Mouse (Mus musculus) ES-E14 (cell line): Measurements from ENCODE around the gene Sirt2. TPM values are rescaled to one million over a fixed set of nuclear protein-coding genes. Genes with fewer than 3 reads are reported as not detected.

ENCODE experiments used
- DNase-seq: peaks from one replicate; pipeline ENCODE4 v3.0.0-alpha.2; 2013; ENCODE audit warnings: low read depth, low spot score
- H3K27ac ChIP-seq: 2 replicates; pipeline ENCODE4 v1.5.1; 2012; ENCODE audit warnings: low read depth, mild to moderate bottlenecking, low read length, moderate library complexity, mixed read lengths; ENCODE audit not compliant: poor library complexity, insufficient read depth, severe bottlenecking
- H3K36me3 ChIP-seq: 2 replicates; pipeline ENCODE4 v1.6.1; 2012; ENCODE audit warnings: mild to moderate bottlenecking, low read length, moderate library complexity, mixed read lengths; ENCODE audit not compliant: control insufficient read depth, poor library complexity, insufficient read depth, severe bottlenecking
- H3K4me1 ChIP-seq, 2 experiments: fragments of 150-350 bp in 1 of 2; sonication (generic) in 1 of 2; 2 replicates each; pipeline ENCODE4 v1.6.1; 2012; ENCODE audit warnings: low read length in 2 of 2, mild to moderate bottlenecking in 1 of 2, mixed read lengths in 1 of 2; ENCODE audit not compliant: control insufficient read depth in 2 of 2, insufficient read depth in 2 of 2, poor library complexity in 1 of 2
- H3K4me3 ChIP-seq, 2 experiments: fragments of 150-350 bp in 1 of 2; sonication (generic) in 1 of 2; 2 replicates each; pipeline ENCODE4 v1.5.1; 2012; ENCODE audit warnings: low read length in 2 of 2, low read depth in 1 of 2, mild to moderate bottlenecking in 1 of 2, mixed read lengths in 1 of 2; ENCODE audit not compliant: insufficient read depth in 1 of 2, poor library complexity in 1 of 2, severe bottlenecking in 1 of 2
- H3K9ac ChIP-seq: 2 replicates; pipeline ENCODE4 v1.6.1; 2012; ENCODE audit warnings: low read depth, mild to moderate bottlenecking, low read length, mixed read lengths; ENCODE audit not compliant: poor library complexity, insufficient read depth, severe bottlenecking
- H3K9me3 ChIP-seq: fragments of 150-350 bp; sonication (generic); 2 replicates; pipeline ENCODE4 v1.6.1; 2012; ENCODE audit warnings: low read depth, mild to moderate bottlenecking, low read length; ENCODE audit not compliant: control insufficient read depth, insufficient read depth
- CHD2 ChIP-seq: IDR thresholded peaks from 2 replicates; pipeline ENCODE4 v1.6.1; 2014; ENCODE audit warnings: mild to moderate bottlenecking, low read depth, low read length, inconsistent platforms
- HCFC1 ChIP-seq: IDR thresholded peaks from 2 replicates; pipeline ENCODE4 v1.6.1; 2012; ENCODE audit warnings: low read length, inconsistent platforms, borderline replicate concordance; ENCODE audit not compliant: insufficient read depth
- MAFK ChIP-seq: IDR thresholded peaks from 2 replicates; pipeline ENCODE4 v1.6.1; 2014; ENCODE audit warnings: mild to moderate bottlenecking, low read depth, low read length, inconsistent platforms; ENCODE audit not compliant: insufficient read depth
- ZC3H11A ChIP-seq: IDR thresholded peaks from 2 replicates; pipeline ENCODE4 v1.6.1; 2012; ENCODE audit warnings: low read depth, mild to moderate bottlenecking, inconsistent platforms, low read length, borderline replicate concordance
- ZNF384 ChIP-seq: IDR thresholded peaks from 2 replicates; pipeline ENCODE4 v1.6.1; 2012; ENCODE audit warnings: low read depth, low read length, inconsistent platforms
- in situ Hi-C, 2 experiments: fragments of 600-800 bp; cut with MboI; formaldehyde crosslinking; loops; one replicate each; pipeline ENCODE4 v1.15.1; 2025; ENCODE audit warnings: low sequenced_read_pairs in 2 of 2, inconsistent platforms in 1 of 2; ENCODE audit not compliant: unreplicated experiment in 2 of 2
- total RNA-seq: library from RNA; depleted of rRNA; stranded (reverse); fragments of 300-350 nt; gene quantifications from 2 replicates; pipeline ENCODE4 v1.2.3, GENCODE M21; 2012

The Sirt2 gene
- total RNA-seq, 1 experiment = 14.8 TPM

DNA sequence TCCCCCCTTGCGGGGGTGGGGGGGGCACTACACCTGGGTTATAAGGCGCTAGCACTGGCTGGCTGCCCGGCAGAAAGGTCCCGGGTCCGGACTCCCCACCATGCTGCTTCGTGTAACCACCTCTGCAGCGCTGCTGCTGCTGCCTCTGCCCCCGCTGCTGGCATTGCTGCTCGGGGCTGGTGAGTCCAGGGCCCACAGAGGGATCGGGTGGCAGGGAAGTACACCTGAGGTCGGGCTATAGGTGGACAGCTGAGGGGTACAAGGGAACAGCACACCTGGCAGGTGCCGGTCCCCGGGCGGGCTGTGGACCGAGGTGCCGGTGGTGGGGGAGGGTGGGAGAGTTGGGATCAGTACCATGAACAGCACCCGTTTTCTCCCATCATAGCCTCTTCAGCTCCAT lies 10.5 kb upstream of the Sirt2 start, which contains the start of gene Ccer2:
TSS of gene Ccer2 (plus strand) at position 96 of the 400 bp plus-strand sequence.
- Histone ChIP-seq H3K36me3 (peaks cover 18% of the 10 kb centered on the region), H3K9me3 (no peaks in the 10 kb centered on the region), H3K9ac (no peak within 1 kb of the TSS), H3K4me1 (peaks cover 0 to 10% of the 10 kb centered on the region in 2 experiments; a peak in 2 of 4 replicates), H3K4me3 (peak within 1 kb of the TSS; percentile 46 to 62), H3K27ac (no peak within 1 kb of the TSS)
- TF ChIP-seq CHD2 = no peak
- no peak for TF ChIP-seq ZNF384
- no peak for TF ChIP-seq ZC3H11A
- TF ChIP-seq MAFK = no peak
- no peak for TF ChIP-seq HCFC1
- in situ Hi-C loops = no loop called here
- no peak for DNase-seq

DNA sequence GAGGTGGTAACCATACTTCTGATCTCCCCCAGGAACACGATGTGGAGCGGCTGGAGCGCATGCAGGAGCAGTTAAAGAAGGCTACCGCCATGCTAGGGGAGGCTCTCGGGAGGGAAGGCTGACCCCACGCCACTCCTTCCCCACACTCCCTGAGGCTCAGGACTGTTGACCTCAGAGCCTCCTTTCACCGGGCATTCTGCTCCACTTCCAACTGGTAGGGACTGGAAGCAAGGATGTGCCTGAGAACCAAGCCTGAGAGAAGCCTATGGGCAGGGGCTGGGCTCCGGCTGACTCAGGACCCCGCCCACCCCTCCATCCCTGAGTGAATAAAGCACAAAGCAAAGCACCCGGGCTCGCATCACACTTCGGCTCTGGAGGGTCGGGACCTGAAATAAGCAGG lies 7.9 kb upstream of the Sirt2 start:
- DNase-seq = no peak
- Histone ChIP-seq H3K4me1 (peaks cover 0 to 9% of the 10 kb centered on the region in 2 experiments; a peak in 1 of 4 replicates), H3K36me3 (peaks cover 15% of the 10 kb centered on the region), H3K4me3 (no peak overlapping the region), H3K9ac (no peak overlapping the region), H3K9me3 (no peaks in the 10 kb centered on the region), H3K27ac (no peak overlapping the region)
- in situ Hi-C loops = no loop called here
- TF ChIP-seq MAFK (no peak), HCFC1 (no peak), ZNF384 (no peak), ZC3H11A (no peak), CHD2 (no peak)

DNA sequence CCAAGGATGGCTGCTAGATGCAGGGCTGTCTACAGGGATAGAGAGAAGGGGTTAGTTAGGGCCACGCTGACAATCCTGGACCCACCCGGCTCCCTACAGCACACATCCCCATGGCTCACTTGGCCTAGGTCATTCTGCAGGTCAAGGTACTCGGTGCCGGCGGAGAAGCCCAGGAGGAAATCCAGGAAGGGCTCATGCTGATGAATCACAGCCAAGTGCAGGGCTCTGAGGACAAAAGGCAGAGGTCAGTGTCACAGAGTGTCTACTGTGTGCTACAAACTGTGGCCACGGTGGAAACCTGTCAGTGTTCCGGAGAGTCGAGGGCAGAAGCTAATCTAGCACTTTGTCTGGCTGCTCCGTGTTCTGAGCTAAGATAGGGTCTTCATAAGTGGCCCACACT lies 4.6 kb upstream of the Sirt2 start:
- no peak for DNase-seq
- Histone ChIP-seq H3K4me3 (no peak overlapping the region), H3K4me1 (peaks cover 0 to 10% of the 10 kb centered on the region in 2 experiments; a peak in 1 of 4 replicates), H3K27ac (no peak overlapping the region), H3K36me3 (peaks cover 11% of the 10 kb centered on the region; the same call in 1 of the 2 replicates), H3K9ac (no peak overlapping the region), H3K9me3 (no peaks in the 10 kb centered on the region)
- in situ Hi-C loops = no loop called here
- TF ChIP-seq CHD2 (no peak), ZC3H11A (no peak), HCFC1 (no peak), ZNF384 (no peak), MAFK (no peak)

DNA sequence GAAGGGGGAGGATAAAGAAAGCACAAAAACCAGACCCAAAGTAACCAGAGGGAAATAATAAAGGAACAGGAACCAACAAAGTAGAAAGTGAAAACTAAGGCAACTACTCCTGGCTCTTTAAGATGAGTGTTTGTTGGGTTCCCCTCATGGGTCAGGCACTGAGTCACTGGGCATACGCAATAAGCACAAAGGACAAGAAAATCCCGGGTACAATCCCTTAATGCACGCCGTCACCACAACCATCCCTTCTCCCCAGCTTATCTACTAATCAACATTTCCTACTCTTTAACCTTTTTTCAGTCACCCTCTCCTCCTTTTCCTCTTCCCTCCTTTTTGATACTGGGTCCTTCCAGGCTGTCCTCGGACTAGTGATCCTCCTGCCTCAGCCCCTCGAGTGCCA lies 1.3 kb upstream of the Sirt2 start:
- Histone ChIP-seq H3K9ac (peak overlapping the region; percentile 76; the same call in 1 of the 2 replicates), H3K36me3 (peaks cover 5% of the 10 kb centered on the region; the same call in 1 of the 2 replicates), H3K9me3 (no peaks in the 10 kb centered on the region), H3K4me3 (no peak overlapping the region), H3K4me1 (peaks cover 0 to 4% of the 10 kb centered on the region in 2 experiments; a peak in 1 of 4 replicates), H3K27ac (no peak overlapping the region)
- TF ChIP-seq ZC3H11A = no peak
- no peak for TF ChIP-seq MAFK
- TF ChIP-seq CHD2 = no peak
- DNase-seq = no peak
- in situ Hi-C loops = no loop called here

DNA sequence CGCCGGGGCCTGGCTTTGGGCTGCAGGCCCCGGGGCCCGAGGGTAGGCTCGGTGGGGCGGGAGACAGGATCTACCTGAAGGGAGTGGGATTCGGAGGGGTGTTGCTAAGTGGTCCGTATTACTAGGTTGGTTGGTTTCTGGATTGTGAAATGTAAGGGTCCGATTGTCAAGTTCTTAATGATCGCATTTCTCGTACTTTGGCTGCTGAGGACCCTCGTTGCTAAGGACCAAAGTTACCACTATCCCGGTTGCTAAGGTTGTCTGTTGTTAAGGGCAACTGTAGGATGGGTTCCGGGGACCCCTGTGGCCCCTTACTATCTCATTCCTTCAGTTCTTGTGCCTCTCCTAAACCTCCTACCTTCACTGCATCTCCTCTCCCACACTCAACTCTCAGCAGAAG lies 375 bp downstream of the Sirt2 start:
- TF ChIP-seq CHD2 (no peak), ZC3H11A (no peak), MAFK (no peak), ZNF384 (no peak), HCFC1 (no peak)
- DNase-seq = no peak
- peak overlapping the region; percentile 37; the same call in 1 of the 2 replicates for H3K9ac ChIP-seq
- H3K4me3 ChIP-seq = peak overlapping the region; percentile 59 to 73
- H3K9me3 ChIP-seq = no peaks in the 10 kb centered on the region
- no peak overlapping the region for H3K27ac ChIP-seq
- H3K4me1 ChIP-seq = peaks cover 0 to 4% of the 10 kb centered on the region in 2 experiments; a peak in 1 of 4 replicates
- in situ Hi-C loops = no loop called here
- H3K36me3 ChIP-seq = no peaks in the 10 kb centered on the region; the same call in 1 of the 2 replicates
